Mouse (Mus musculus) stomach, postnatal 0 days (tissue): ENCODE data around the gene Ripk4.

ENCODE experiments used
- CTCF ChIP-seq: IDR thresholded peaks from 2 replicates; pipeline ENCODE4 v1.5.1; 2016; ENCODE audit warnings: antibody characterized with exemption, low read depth, mild to moderate bottlenecking, moderate library complexity
- EP300 ChIP-seq: optimal IDR thresholded peaks from 2 replicates; pipeline ENCODE3; 2016; ENCODE audit warnings: antibody characterized with exemption

DNA sequence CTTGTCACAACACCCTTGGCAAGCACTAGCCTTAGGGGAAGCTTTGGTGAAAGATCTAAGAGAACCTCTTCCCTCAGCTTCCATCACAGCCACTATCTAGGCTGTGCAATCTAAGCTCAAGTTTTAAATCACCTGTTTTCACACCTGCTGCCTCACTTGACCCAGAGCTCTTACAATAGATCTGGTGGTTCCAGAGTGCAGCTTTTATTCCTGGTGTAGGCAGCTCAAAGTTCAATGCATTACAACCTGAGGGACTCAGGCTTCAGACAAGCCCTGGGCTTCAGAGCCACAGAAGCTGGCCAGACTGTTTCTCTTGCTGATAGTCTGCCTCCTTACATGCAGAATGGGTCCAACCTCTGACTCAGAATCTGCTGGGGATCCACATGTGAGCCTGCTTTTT, 51.5 kb downstream of the Ripk4 start:
- TF ChIP-seq EP300 (no peak), CTCF (no peak)
